Mouse (Mus musculus): ENCODE results near the gene Chmp4b. TPM values are rescaled to one million over a fixed set of nuclear protein-coding genes. Genes with fewer than 3 reads are reported as not detected.

Gene Chmp4b
- polyA plus RNA-seq, 1 experiment from 2014 or later = 10.9 TPM

- DNase-seq (ENCODE audit: low spot score) (no peak), ATAC-seq (replicated peaks; ENCODE audit: low FRiP score) (no peak)
- no peak overlapping the region for H3K9ac ChIP-seq (ENCODE audit: low read depth, low read length)
- no peak overlapping the region for H3K4me3 ChIP-seq (ENCODE audit: low read depth, low read length)
- H3K27me3 ChIP-seq (replicated peaks; ENCODE audit: control insufficient read depth, insufficient read depth, low read length) = no peaks in the 10 kb centered on the region
- 44% methylated on average over 3 of the region's 3 CpGs for WGBS
- H3K27ac ChIP-seq (ENCODE audit: low read depth, low read length) = no peak overlapping the region
- H3K9me3 ChIP-seq (ENCODE audit: control insufficient read depth, low read length) = no peaks in the 10 kb centered on the region
- H3K4me1 ChIP-seq (replicated peaks; ENCODE audit: control insufficient read depth, insufficient read depth, low read length) = no peaks in the 10 kb centered on the region
- H3K4me2 ChIP-seq = no peak overlapping the region
- H3K36me3 ChIP-seq (ENCODE audit: control insufficient read depth, insufficient read depth, low read length) = no peaks in the 10 kb centered on the region
These were observed 78.2 kb downstream of the Chmp4b start for GRCm38 (mm10) chr2:154729737-154730136.

GRCm38 (mm10) chr2:154730841-154731240 lies 79.3 kb downstream of the Chmp4b start:
- Histone ChIP-seq H3K27ac (ENCODE audit: low read depth, low read length) (no peak overlapping the region), H3K9ac (ENCODE audit: low read depth, low read length) (no peak overlapping the region), H3K27me3 (replicated peaks; ENCODE audit: control insufficient read depth, insufficient read depth, low read length) (no peaks in the 10 kb centered on the region), H3K9me3 (ENCODE audit: control insufficient read depth, low read length) (no peaks in the 10 kb centered on the region), H3K4me2 (no peak overlapping the region), H3K36me3 (ENCODE audit: control insufficient read depth, insufficient read depth, low read length) (no peaks in the 10 kb centered on the region), H3K4me1 (replicated peaks; ENCODE audit: control insufficient read depth, insufficient read depth, low read length) (no peaks in the 10 kb centered on the region), H3K4me3 (ENCODE audit: low read depth, low read length) (no peak overlapping the region)
- ATAC-seq (replicated peaks; ENCODE audit: low FRiP score) = no peak
- 91% methylated on average over 3 of the region's 3 CpGs for WGBS
- no peak for DNase-seq (ENCODE audit: low spot score)

GRCm38 (mm10) chr2:154731916-154732315 lies 80.4 kb downstream of the Chmp4b start:
- WGBS = 76% methylated on average over 2 of the region's 2 CpGs
- ATAC-seq (replicated peaks; ENCODE audit: low FRiP score) (no peak), DNase-seq (ENCODE audit: low spot score) (no peak)
- Histone ChIP-seq H3K27ac (ENCODE audit: low read depth, low read length) (no peak overlapping the region), H3K27me3 (replicated peaks; ENCODE audit: control insufficient read depth, insufficient read depth, low read length) (no peaks in the 10 kb centered on the region), H3K9me3 (ENCODE audit: control insufficient read depth, low read length) (no peaks in the 10 kb centered on the region), H3K36me3 (ENCODE audit: control insufficient read depth, insufficient read depth, low read length) (no peaks in the 10 kb centered on the region), H3K4me3 (ENCODE audit: low read depth, low read length) (no peak overlapping the region), H3K4me2 (no peak overlapping the region), H3K4me1 (replicated peaks; ENCODE audit: control insufficient read depth, insufficient read depth, low read length) (no peaks in the 10 kb centered on the region), H3K9ac (ENCODE audit: low read depth, low read length) (no peak overlapping the region)

- no peak overlapping the region for H3K27ac ChIP-seq (ENCODE audit: low read depth, low read length)
- no peaks in the 10 kb centered on the region for H3K9me3 ChIP-seq (ENCODE audit: control insufficient read depth, low read length)
- no peak overlapping the region for H3K4me3 ChIP-seq (ENCODE audit: low read depth, low read length)
- H3K27me3 ChIP-seq (replicated peaks; ENCODE audit: control insufficient read depth, insufficient read depth, low read length) = no peaks in the 10 kb centered on the region
- no peaks in the 10 kb centered on the region for H3K36me3 ChIP-seq (ENCODE audit: control insufficient read depth, insufficient read depth, low read length)
- ATAC-seq (replicated peaks; ENCODE audit: low FRiP score) (no peak), DNase-seq (ENCODE audit: low spot score) (no peak)
- 54% methylated on average over 9 of the region's 9 CpGs for WGBS
- no peak overlapping the region for H3K4me2 ChIP-seq
- no peaks in the 10 kb centered on the region for H3K4me1 ChIP-seq (replicated peaks; ENCODE audit: control insufficient read depth, insufficient read depth, low read length)
- H3K9ac ChIP-seq (ENCODE audit: low read depth, low read length) = no peak overlapping the region
These were observed 81.1 kb downstream of the Chmp4b start for GRCm38 (mm10) chr2:154732503-154733141.

GRCm38 (mm10) chr2:154734977-154735376 lies 83.5 kb downstream of the Chmp4b start:
- no peak overlapping the region for H3K4me3 ChIP-seq (ENCODE audit: low read depth, low read length)
- H3K4me2 ChIP-seq = no peak overlapping the region
- WGBS = 64% methylated on average over 9 of the region's 9 CpGs
- no peak overlapping the region for H3K27ac ChIP-seq (ENCODE audit: low read depth, low read length)
- no peaks in the 10 kb centered on the region for H3K36me3 ChIP-seq (ENCODE audit: control insufficient read depth, insufficient read depth, low read length)
- no peaks in the 10 kb centered on the region for H3K27me3 ChIP-seq (replicated peaks; ENCODE audit: control insufficient read depth, insufficient read depth, low read length)
- H3K4me1 ChIP-seq (replicated peaks; ENCODE audit: control insufficient read depth, insufficient read depth, low read length) = no peaks in the 10 kb centered on the region
- no peak for DNase-seq (ENCODE audit: low spot score)
- no peaks in the 10 kb centered on the region for H3K9me3 ChIP-seq (ENCODE audit: control insufficient read depth, low read length)
- ATAC-seq (replicated peaks; ENCODE audit: low FRiP score) = no peak
- no peak overlapping the region for H3K9ac ChIP-seq (ENCODE audit: low read depth, low read length)

- no peak overlapping the region for H3K27ac ChIP-seq (ENCODE audit: low read depth, low read length)
- ATAC-seq (replicated peaks; ENCODE audit: low FRiP score) (no peak), DNase-seq (ENCODE audit: low spot score) (no peak)
- H3K36me3 ChIP-seq (ENCODE audit: control insufficient read depth, insufficient read depth, low read length) = no peaks in the 10 kb centered on the region
- no peaks in the 10 kb centered on the region for H3K27me3 ChIP-seq (replicated peaks; ENCODE audit: control insufficient read depth, insufficient read depth, low read length)
- no peak overlapping the region for H3K4me3 ChIP-seq (ENCODE audit: low read depth, low read length)
- no peaks in the 10 kb centered on the region for H3K9me3 ChIP-seq (ENCODE audit: control insufficient read depth, low read length)
- no peak overlapping the region for H3K9ac ChIP-seq (ENCODE audit: low read depth, low read length)
- H3K4me2 ChIP-seq = no peak overlapping the region
- H3K4me1 ChIP-seq (replicated peaks; ENCODE audit: control insufficient read depth, insufficient read depth, low read length) = no peaks in the 10 kb centered on the region
- 61% methylated on average over 7 of the region's 7 CpGs for WGBS
These were observed 83.9 kb downstream of the Chmp4b start for GRCm38 (mm10) chr2:154735416-154735815.

- Histone ChIP-seq H3K27ac (ENCODE audit: low read depth, low read length) (no peak overlapping the region), H3K4me2 (no peak overlapping the region), H3K9me3 (ENCODE audit: control insufficient read depth, low read length) (no peaks in the 10 kb centered on the region), H3K36me3 (ENCODE audit: control insufficient read depth, insufficient read depth, low read length) (no peaks in the 10 kb centered on the region), H3K27me3 (replicated peaks; ENCODE audit: control insufficient read depth, insufficient read depth, low read length) (no peaks in the 10 kb centered on the region), H3K4me3 (ENCODE audit: low read depth, low read length) (no peak overlapping the region), H3K9ac (ENCODE audit: low read depth, low read length) (no peak overlapping the region), H3K4me1 (replicated peaks; ENCODE audit: control insufficient read depth, insufficient read depth, low read length) (no peaks in the 10 kb centered on the region)
- ATAC-seq (replicated peaks; ENCODE audit: low FRiP score) = no peak
- WGBS = 63% methylated on average over 7 of the region's 7 CpGs
- no peak for DNase-seq (ENCODE audit: low spot score)
These were observed 84.5 kb downstream of the Chmp4b start for GRCm38 (mm10) chr2:154735986-154736385.

- H3K36me3 ChIP-seq (ENCODE audit: control insufficient read depth, insufficient read depth, low read length) = no peaks in the 10 kb centered on the region
- H3K27ac ChIP-seq (ENCODE audit: low read depth, low read length) = no peak overlapping the region
- no peaks in the 10 kb centered on the region for H3K4me1 ChIP-seq (replicated peaks; ENCODE audit: control insufficient read depth, insufficient read depth, low read length)
- no peak overlapping the region for H3K9ac ChIP-seq (ENCODE audit: low read depth, low read length)
- DNase-seq (ENCODE audit: low spot score) (no peak), ATAC-seq (replicated peaks; ENCODE audit: low FRiP score) (no peak)
- H3K4me3 ChIP-seq (ENCODE audit: low read depth, low read length) = no peak overlapping the region
- no peaks in the 10 kb centered on the region for H3K27me3 ChIP-seq (replicated peaks; ENCODE audit: control insufficient read depth, insufficient read depth, low read length)
- WGBS = 84% methylated on average over 5 of the region's 5 CpGs
- H3K4me2 ChIP-seq = no peak overlapping the region
- no peaks in the 10 kb centered on the region for H3K9me3 ChIP-seq (ENCODE audit: control insufficient read depth, low read length)
These were observed 87.1 kb downstream of the Chmp4b start for GRCm38 (mm10) chr2:154738621-154739020.

All from liver, embryonic 11.5 days (tissue).